Mouse (Mus musculus): Measurements from ENCODE around the gene Derl2.

GRCm38 (mm10) chr11:70980751-70981510 is 38.7 kb downstream of the Derl2 start:
- TF ChIP-seq CTCF (IDR thresholded peaks at IDR 0.05; ENCODE audit: low read depth, low read length) (no peak), POLR2A (IDR thresholded peaks at IDR 0.05; ENCODE audit: extremely low read depth, insufficient read depth, low read length) (no peak)

All from liver, adult 2 months (tissue).